Mouse (Mus musculus) liver, postnatal 0 days (tissue): ENCODE measurements around the gene Dock9. TPM values are rescaled to one million over a fixed set of nuclear protein-coding genes. Genes with fewer than 3 reads are reported as not detected.

Experiments used
- ATAC-seq: fragments of 200-750 bp; cut with Nextera tagmentation; 2 replicates; pipeline ENCODE4 v1.8.0; 2017; ENCODE audit warnings: mild to moderate bottlenecking, moderate library complexity
- DNase-seq: peaks from one replicate; pipeline ENCODE4 v3.0.0-alpha.2; 2016
- H3K27ac ChIP-seq: fragments of 300-500 bp; sonication (generic); 2 replicates; pipeline ENCODE4 v1.5.1; 2014; ENCODE audit warnings: antibody characterized with exemption, moderate library complexity, mild to moderate bottlenecking, low read depth
- H3K27me3 ChIP-seq: fragments of 300-500 bp; sonication (generic); 2 replicates; pipeline ENCODE4 v1.6.1; 2014; ENCODE audit warnings: low read length, control low read depth, mixed read lengths; ENCODE audit not compliant: insufficient read depth
- H3K36me3 ChIP-seq: fragments of 300-500 bp; sonication (generic); replicated peaks from 2 replicates; pipeline ENCODE4 v1.6.1; 2014; ENCODE audit warnings: mild to moderate bottlenecking, control low read depth, low read length, moderate library complexity, mixed read lengths; ENCODE audit not compliant: insufficient read depth
- H3K4me1 ChIP-seq: fragments of 300-500 bp; sonication (generic); 2 replicates; pipeline ENCODE4 v1.6.1; 2014; ENCODE audit warnings: antibody characterized with exemption, mild to moderate bottlenecking, control low read depth; ENCODE audit not compliant: insufficient read depth
- H3K4me2 ChIP-seq: fragments of 300-500 bp; sonication (generic); 2 replicates; pipeline ENCODE4 v1.6.1; 2014; ENCODE audit warnings: low read depth, mild to moderate bottlenecking, low read length, moderate library complexity, mixed read lengths
- H3K4me3 ChIP-seq: fragments of 300-500 bp; sonication (generic); 2 replicates; pipeline ENCODE4 v1.5.1; 2014; ENCODE audit warnings: low read depth, low read length
- H3K9ac ChIP-seq: fragments of 300-500 bp; sonication (generic); replicated peaks from 2 replicates; pipeline ENCODE4 v1.6.1; 2014; ENCODE audit warnings: mild to moderate bottlenecking, moderate library complexity
- H3K9me3 ChIP-seq: fragments of 300-500 bp; sonication (generic); 2 replicates; pipeline ENCODE4 v1.6.1; 2016; ENCODE audit warnings: mild to moderate bottlenecking, control low read depth, low read length, mixed read lengths
- CTCF ChIP-seq: sonication (generic); IDR thresholded peaks from 2 replicates; pipeline ENCODE4 v1.5.1; 2016; ENCODE audit warnings: antibody characterized with exemption, low read depth
- EP300 ChIP-seq: IDR thresholded peaks from 2 replicates; pipeline ENCODE4 v1.6.1; 2016; ENCODE audit warnings: antibody characterized with exemption, low read depth, mild to moderate bottlenecking
- WGBS: fragments of 180-500 bp; shearing (Covaris S2); extraction: QIAGEN DNeasy Blood & Tissue Kit; methylation state at CpG from one replicate; pipeline ENCODE4 v1.1.7; 2014; ENCODE audit not compliant: insufficient replicate concordance; 5-methylcytosine and 5-hydroxymethylcytosine counted together
- polyA plus RNA-seq: library from polyadenylated mRNA; unstranded; fragments of >200 nt; fragmentation: Nextera tagmentation; extraction: Ambion mirVana; gene quantifications from 2 replicates; pipeline ENCODE4 v1.2.1, GENCODE M21; 2015

The Dock9 gene
- polyA plus RNA-seq, 1 experiment from 2014 or later = 1.4 TPM

GRCm38 (mm10) chr14:121657633-121658032, 140.0 kb downstream of the Dock9 start:
- Histone ChIP-seq H3K4me3 (no peak overlapping the region), H3K27ac (no peak overlapping the region), H3K27me3 (no peaks in the 10 kb centered on the region), H3K4me2 (no peak overlapping the region), H3K9me3 (no peaks in the 10 kb centered on the region), H3K9ac (no peak overlapping the region), H3K36me3 (no peaks in the 10 kb centered on the region), H3K4me1 (no peaks in the 10 kb centered on the region; the same call in 1 of the 2 replicates)
- TF ChIP-seq CTCF (no peak), EP300 (no peak)
- DNase-seq = no peak
- WGBS = 49% methylated on average over 7 of the region's 7 CpGs
- ATAC-seq = no peak

- DNase-seq = no peak
- Histone ChIP-seq H3K36me3 (no peaks in the 10 kb centered on the region), H3K9me3 (no peaks in the 10 kb centered on the region), H3K9ac (no peak overlapping the region), H3K4me2 (no peak overlapping the region), H3K27me3 (no peaks in the 10 kb centered on the region), H3K27ac (no peak overlapping the region), H3K4me1 (no peaks in the 10 kb centered on the region; the same call in 1 of the 2 replicates), H3K4me3 (no peak overlapping the region)
- TF ChIP-seq CTCF (no peak), EP300 (no peak)
- 86% methylated on average over 10 of the region's 10 CpGs for WGBS
- ATAC-seq = no peak
These were observed 140.7 kb downstream of the Dock9 start for GRCm38 (mm10) chr14:121656912-121657311.

GRCm38 (mm10) chr14:121654977-121655376, 142.7 kb downstream of the Dock9 start:
- ATAC-seq = no peak
- Histone ChIP-seq H3K9me3 (no peaks in the 10 kb centered on the region), H3K4me2 (no peak overlapping the region), H3K27me3 (no peaks in the 10 kb centered on the region), H3K27ac (peak overlapping the region; percentile 16; the same call in 1 of the 2 replicates), H3K36me3 (no peaks in the 10 kb centered on the region), H3K4me3 (no peak overlapping the region), H3K9ac (no peak overlapping the region), H3K4me1 (no peaks in the 10 kb centered on the region)
- no peak for TF ChIP-seq EP300
- TF ChIP-seq CTCF = no peak
- no peak for DNase-seq
- 56% methylated on average over 2 of the region's 2 CpGs for WGBS

DNA sequence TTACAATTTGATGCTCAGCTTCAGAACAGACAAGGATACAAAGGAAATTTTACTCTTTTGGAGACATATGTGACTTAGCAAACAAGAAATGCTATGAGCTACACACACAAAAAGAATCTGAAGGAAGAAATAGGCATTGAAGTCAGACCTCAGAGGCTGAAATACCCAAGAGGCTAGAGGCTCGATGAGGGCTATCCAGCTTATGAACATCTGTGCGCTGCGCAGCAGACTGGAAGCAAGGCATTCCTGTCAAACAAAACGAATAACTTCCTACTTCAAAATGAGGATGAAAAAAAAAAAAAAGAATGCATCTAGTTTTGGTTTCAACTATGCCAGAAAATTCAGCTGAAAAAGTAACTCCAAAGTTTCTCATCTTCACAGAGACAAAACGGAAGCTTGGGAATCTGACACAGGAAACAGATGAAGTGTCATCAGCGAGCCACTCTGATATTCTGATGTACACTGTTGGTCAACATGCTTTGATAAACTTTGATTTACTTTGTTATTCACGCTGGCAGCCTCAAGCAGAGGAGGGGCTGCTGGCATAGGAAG, 143.1 kb downstream of the Dock9 start:
- H3K36me3 ChIP-seq = no peaks in the 10 kb centered on the region
- no peak for ATAC-seq
- H3K9ac ChIP-seq = no peak overlapping the region
- no peak overlapping the region for H3K4me3 ChIP-seq
- H3K27me3 ChIP-seq = no peaks in the 10 kb centered on the region
- TF ChIP-seq EP300 = no peak
- TF ChIP-seq CTCF = no peak
- H3K9me3 ChIP-seq = no peaks in the 10 kb centered on the region
- DNase-seq = no peak
- 38% methylated on average over 7 of the region's 7 CpGs for WGBS
- H3K4me2 ChIP-seq = no peak overlapping the region
- no peaks in the 10 kb centered on the region for H3K4me1 ChIP-seq
- H3K27ac ChIP-seq = peak overlapping the region; percentile 16; the same call in 1 of the 2 replicates

DNA sequence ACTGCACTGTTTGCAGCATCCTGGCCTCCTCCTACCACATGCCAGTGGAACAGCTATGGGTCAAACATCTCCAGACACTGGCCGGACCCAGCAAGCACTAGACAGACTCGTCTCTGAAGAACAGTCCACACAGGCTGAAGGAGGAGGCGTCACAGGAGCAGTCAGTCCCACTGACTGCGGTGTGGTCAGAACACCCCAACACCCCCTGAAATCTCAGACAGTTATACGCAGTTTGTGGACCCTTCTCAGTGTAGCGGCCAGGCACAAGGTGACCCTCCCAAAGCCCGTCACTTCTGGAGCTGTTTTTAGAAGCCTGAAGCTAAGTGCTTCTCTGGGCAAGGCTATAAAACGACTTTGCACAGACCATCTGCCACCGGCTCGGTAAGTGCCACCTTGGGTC, 143.9 kb downstream of the Dock9 start:
- TF ChIP-seq EP300 = no peak
- no peak for TF ChIP-seq CTCF
- peaks cover 2% of the 10 kb centered on the region for H3K4me1 ChIP-seq
- H3K27me3 ChIP-seq = no peaks in the 10 kb centered on the region
- H3K9ac ChIP-seq = no peak overlapping the region
- no peak overlapping the region for H3K27ac ChIP-seq
- H3K4me2 ChIP-seq = no peak overlapping the region
- 79% methylated on average over 10 of the region's 10 CpGs for WGBS
- no peaks in the 10 kb centered on the region for H3K9me3 ChIP-seq
- no peak for ATAC-seq
- no peak overlapping the region for H3K4me3 ChIP-seq
- no peak for DNase-seq
- no peaks in the 10 kb centered on the region for H3K36me3 ChIP-seq

- Histone ChIP-seq H3K27ac (no peak overlapping the region), H3K4me1 (peaks cover 7% of the 10 kb centered on the region), H3K36me3 (no peaks in the 10 kb centered on the region), H3K4me2 (no peak overlapping the region), H3K4me3 (no peak overlapping the region), H3K9ac (no peak overlapping the region), H3K27me3 (no peaks in the 10 kb centered on the region), H3K9me3 (no peaks in the 10 kb centered on the region)
- WGBS = 89% methylated on average over 7 of the region's 7 CpGs
- TF ChIP-seq CTCF (no peak), EP300 (no peak)
- no peak for ATAC-seq
- no peak for DNase-seq
These were observed 144.4 kb downstream of the Dock9 start for GRCm38 (mm10) chr14:121653241-121653640.

DNA sequence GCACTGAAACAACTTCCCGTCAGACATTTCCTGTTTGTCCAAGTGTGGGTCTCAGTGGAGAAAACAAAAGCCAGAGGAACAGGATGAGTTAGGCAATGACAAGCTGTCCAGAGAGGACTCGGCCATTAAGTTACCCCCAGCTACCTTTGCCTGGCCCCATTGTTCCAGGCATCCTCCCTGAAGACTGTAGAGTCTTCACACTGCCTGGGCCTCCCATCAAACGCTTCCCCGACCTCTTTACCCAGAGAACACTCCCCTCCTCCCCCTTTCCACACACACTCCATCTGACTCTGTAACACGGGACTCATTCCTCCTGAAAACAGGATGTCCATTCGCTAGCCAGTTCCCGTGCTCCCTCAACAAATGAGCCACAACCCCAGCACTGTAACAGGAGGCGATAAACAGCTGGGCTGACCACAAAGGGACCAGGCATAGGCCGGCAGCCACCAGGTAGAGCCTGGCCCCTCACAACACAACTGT, 149.0 kb downstream of the Dock9 start:
- H3K4me1 ChIP-seq = peaks cover 7% of the 10 kb centered on the region
- DNase-seq (no peak), ATAC-seq (peak; percentile 60)
- no peak for TF ChIP-seq EP300
- TF ChIP-seq CTCF = no peak
- H3K4me2 ChIP-seq = no peak overlapping the region
- H3K27ac ChIP-seq = peak overlapping the region; percentile 44; the same call in 1 of the 2 replicates
- H3K36me3 ChIP-seq = no peaks in the 10 kb centered on the region
- H3K9me3 ChIP-seq = no peaks in the 10 kb centered on the region
- H3K4me3 ChIP-seq = no peak overlapping the region
- H3K9ac ChIP-seq = no peak overlapping the region
- no peaks in the 10 kb centered on the region for H3K27me3 ChIP-seq
- WGBS = 32% methylated on average over 9 of the region's 9 CpGs
